Mouse (Mus musculus): ENCODE data around the gene Bag5.

GRCm38 (mm10) chr12:111669961-111670360 lies 43.1 kb downstream of the Bag5 start:
- no peak for TF ChIP-seq POLR2A (IDR thresholded peaks at IDR 0.05; ENCODE audit: borderline replicate concordance, extremely low read depth, insufficient read depth, insufficient read length, poor library complexity, severe bottlenecking)
- TF ChIP-seq CTCF (IDR thresholded peaks at IDR 0.05; ENCODE audit: borderline replicate concordance, extremely low read depth, insufficient read depth, insufficient read length), result no peak
